Mouse (Mus musculus): ENCODE results near the gene Lif. TPM values are rescaled to one million over a fixed set of nuclear protein-coding genes. Genes with fewer than 3 reads are reported as not detected.

The Lif gene
- 0.18 and 0.31 TPM in 2 replicates for total RNA-seq (2015)
- total RNA-seq (2017) = 1.1 and 6.7 TPM in 2 replicates

DNA sequence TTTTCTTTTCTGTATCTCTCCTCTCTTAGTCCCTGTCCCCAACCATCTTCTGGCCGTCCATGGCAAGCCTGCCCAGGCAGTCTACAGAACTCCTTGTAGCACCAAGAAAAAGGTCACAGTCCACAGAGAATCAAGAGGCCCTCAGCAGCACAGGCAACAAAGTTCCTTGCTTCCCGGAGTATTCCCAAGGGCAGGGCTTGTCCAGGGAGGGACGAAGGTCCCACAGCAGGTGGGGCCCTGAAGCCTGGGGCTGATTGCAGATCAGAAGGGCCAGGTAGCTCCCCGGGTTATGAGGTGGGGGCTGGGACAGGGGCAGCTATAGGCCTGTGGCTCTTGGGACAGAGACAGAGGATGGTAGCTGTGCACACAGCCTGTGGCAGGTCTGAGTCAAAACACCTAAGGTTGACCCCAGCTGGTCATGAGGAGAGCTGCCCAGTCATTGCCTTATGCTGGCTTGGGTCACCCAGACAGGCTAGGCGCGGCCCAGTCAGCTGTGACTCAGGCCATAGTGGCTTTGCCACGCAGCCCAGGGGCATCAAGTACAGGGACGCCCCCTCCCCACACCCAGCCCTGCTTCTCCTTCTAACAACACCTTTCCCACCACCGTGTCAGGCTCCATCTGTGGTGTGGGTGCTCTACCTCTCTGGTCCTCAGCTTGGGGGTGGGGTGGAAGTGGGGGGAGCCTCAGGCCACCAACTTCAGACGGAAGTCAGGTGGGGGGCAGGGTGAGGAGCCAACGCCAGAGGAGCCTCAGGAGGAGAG is at the start of gene Lif:
Gene Lif, plus strand, starts transcription at position 712 of the 762 bp plus-strand sequence.
- ATAC-seq (ENCODE audit: poor library complexity, severe bottlenecking) = no peak

DNA sequence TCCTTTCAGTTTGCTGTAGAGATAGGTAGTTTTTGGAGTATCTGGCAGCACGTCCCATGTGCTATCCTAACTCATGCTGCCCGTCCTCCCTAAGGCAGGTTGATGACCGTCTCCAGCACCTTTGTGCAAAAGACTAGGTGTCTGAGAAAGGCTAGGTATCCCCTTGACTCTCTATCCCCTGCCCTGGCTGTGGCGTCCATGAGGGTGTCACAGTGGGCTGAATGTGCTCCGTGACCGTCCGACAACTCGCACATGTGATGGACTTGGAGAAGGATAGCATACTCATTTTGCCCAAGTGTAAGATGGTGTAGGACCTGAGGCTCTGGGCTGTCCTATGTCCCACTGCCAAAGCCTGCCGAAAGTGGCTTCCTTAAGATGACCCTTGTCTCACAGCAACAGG is 49.7 kb upstream of the Lif start:
- no peak for ATAC-seq (ENCODE audit: poor library complexity, severe bottlenecking)

DNA sequence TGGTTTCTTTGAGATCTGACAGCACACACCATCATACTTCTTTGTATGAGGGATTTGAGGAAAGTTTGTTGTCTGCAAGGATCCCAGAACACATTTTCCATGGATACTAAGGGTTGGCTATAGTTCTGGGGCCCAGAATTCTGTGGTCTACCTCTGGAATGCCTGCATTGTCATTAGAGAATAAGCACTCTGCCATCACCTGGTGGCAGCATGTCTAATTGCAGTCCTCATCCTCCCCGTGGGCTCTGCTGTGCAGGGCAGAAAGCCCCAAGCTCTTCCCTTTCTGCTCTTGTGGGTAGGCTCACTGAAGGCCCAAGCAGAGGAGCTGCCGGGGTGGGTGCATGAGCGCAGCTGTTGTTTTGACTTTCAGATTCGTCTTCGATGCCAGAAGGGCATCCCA is 47.8 kb upstream of the Lif start:
- no peak for ATAC-seq (ENCODE audit: poor library complexity, severe bottlenecking)

DNA sequence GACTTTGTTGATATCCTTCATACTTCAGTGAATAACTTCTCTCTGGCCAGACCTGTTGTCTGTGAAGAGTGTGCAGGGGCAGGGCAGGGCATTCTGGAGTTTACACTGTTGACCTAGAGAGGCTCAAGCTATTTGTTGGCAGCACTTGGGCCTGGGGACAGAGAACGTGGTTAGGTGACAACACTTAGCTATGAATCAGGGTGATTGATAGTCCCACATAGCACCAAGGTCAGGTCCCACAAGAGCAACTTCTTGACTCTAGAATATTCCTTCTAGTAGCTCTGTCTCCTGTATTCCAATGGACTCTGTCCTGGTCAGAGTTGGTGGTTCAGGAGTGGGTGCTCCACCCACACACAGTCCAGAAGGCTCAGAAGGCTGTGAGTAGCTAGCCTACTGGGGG is 46.6 kb upstream of the Lif start:
- no peak for ATAC-seq (ENCODE audit: poor library complexity, severe bottlenecking)

DNA sequence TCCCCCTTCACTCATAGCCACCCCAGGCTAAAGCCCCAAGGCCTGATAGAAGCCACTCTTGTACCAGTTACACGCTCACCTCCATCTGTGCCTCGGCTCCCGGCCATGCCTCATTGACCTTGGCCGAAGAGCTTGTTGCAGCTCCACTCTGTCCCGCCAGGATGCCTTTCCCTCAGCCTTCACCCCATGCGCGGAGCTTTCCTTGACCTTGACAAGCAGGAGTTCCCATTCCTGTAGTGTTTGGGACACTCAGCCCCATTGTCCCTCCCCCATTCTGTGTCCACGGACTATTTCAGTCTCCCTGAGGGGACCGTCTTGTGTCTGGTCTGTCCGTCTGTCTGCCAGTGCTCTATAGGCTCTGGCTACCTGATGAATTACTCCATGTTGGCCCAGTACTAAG is 44.2 kb upstream of the Lif start:
- no peak for ATAC-seq (ENCODE audit: poor library complexity, severe bottlenecking)

DNA sequence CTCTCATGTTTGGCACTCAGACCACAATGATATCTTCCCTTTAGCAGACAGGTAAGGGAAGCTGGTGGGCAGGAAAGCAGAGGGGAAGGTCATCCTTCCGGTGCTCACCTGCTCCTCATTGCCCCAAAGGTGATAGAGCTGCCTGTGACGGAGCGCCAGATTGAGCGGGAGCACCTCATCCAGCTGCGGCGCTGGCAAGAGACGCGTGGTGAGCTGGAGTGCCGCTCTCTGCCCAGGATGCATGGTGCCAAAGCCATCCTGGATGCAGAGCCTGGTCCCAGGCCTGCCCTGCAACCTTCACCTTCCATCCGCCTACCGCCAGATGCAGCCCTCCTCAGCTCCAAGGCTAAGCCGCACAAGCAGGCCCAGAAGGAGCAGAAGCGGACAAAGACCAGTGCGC is 42.8 kb upstream of the Lif start:
- ATAC-seq (ENCODE audit: poor library complexity, severe bottlenecking) = no peak

DNA sequence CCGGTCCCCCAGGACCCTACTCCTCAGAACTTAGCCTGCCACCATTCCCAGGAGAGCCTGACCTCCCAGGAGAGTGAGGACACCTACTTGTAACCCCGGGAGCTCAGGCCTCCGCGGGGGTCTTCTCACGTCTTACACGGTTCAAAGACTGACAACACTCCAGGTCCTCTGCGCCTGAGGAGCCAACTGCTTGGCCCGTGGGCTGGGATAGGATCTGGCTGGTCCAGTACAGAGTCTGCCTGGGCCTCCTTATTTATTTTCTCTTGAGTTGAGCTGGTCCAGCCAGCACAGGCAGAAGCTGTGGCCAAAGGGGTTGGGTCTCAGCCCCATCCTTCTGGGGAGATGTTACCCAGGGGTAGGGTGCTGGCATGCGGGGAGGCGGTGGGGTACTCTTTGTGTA is 42.3 kb upstream of the Lif start:
- no peak for ATAC-seq (ENCODE audit: poor library complexity, severe bottlenecking)

DNA sequence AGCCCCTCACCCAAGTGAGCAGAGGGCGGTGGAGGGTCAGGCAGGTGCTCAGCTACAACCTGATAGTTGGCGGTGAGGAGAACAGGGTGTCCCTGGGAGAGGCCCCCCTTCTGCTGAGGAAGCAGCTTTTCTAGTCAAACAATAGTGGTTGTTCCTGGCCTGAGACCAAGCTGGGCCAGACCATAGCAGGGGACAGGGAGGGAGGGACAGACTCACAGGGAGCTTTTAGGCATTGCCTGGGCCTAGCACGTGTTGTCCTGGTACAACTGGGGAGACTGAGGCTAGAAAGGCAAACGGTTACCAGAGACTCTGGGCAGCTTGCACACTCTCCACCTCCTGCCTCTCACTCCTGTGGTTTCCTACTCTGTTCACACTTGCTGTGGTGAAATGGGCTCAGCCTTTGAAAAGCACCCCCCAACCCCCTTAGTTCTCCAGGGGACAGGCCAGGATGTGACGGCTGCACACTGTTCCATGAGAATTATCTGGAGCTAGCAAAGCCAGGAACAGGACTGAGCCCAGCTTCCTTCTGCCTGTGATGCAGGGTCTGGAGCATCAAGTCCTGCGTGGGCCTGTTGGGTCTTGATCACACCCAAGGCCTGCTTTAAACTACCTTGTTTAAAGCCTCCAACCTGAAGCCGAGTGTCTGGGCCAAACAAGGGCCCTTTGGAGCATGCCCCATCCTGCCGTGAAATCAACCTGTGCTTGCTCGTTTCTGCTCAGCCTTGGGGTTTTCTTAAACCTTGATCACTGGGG is 40.9 kb upstream of the Lif start:
- no peak for ATAC-seq (ENCODE audit: poor library complexity, severe bottlenecking)

DNA sequence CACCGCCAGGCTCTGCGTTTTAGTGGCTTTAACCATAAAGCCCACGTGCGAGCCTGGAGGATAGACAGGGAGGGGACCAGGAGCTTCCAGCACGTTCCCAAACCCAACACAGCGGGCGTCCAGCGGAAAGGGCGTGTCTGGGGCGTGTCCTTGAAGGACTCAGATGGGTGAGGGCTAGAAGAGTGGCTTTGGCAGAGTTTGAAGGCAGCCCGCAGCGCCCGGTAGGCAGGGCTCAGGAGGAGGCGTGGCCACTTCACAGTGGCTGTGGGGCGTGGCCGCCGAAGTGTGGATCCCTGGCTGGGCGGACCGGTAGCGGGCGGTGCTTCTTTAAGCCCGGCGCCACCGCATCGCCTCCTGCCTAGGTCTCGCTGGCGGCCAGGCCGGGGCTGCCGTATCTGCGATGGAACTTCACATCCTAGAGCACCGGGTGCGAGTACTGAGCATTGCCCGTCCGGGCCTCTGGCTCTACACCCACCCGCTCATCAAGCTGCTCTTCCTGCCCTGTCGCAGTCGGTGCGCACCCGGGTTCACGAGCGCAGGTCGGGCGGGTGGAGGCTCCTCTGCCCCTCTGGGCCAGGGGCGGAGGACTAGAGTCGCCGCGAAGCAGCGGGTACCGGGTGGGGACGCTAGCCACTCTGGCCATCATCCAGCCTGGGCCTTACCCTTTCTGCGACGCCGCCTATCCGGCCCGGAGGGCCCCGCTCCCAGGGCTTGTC is 39.3 kb upstream of the Lif start, which contains the start of gene Castor1:
Gene Castor1, plus strand, starts transcription at position 312 of the 716 bp plus-strand sequence.
- ATAC-seq (ENCODE audit: poor library complexity, severe bottlenecking) = peak; percentile 89

DNA sequence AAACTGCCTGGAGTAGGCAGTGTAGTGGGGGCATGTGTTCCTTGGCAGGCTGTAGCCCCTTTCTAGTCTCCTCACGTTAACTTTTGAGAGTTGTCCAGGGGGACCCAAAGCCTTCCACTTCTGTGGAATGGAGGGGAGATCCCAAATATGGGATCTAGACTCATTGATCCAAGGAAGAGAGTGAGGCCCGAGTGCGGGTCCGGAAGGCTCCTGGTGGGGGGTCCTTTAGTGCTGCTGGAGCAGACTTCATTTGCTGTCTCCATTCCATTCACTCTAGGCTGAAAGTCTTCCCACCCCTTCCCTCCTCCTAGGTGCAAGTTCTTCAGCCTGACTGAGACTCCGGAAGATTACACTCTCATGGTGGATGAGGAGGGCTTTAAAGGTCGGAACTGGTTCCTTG is 38.7 kb upstream of the Lif start:
- ATAC-seq (ENCODE audit: poor library complexity, severe bottlenecking) = no peak

DNA sequence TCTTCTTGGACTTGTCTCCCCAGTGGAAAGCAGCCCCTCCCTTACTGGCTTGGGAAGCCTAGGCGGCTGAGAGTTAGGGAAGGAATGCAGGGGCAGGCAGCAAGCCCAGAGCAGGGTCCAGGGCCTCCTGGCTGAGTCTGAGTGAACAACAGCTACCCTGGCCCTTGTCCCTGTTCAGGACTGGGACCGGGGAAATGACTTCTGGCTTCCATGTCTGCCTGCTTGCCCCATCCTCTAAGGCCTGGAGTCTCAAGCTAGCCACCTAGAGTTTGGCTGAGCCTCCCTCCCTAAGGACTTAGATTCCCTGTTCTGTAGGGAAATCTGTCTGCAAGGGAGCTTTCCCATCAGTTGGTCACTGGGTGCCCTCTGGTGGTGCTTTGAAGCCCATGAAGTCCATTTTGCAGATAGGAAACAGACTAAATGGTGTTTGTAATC is 38.0 kb upstream of the Lif start:
- no peak for ATAC-seq (ENCODE audit: poor library complexity, severe bottlenecking)

DNA sequence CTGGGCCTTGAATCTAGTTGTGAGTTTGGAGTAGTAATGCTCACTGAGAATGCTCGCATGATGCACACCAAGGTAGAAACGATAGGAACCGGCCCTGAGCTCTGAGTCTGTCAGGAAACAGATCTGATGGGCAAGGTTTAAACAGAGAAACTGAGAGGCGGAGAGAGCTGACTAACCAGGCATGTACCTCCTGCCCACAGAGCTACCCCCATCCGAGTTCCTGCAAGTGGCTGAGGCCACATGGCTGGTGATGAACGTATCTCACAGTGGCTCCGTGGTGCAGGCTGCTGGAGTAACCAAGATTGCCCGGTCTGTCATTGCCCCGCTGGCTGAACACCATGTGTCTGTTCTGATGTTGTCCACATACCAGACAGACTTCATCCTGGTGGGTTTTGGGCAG is 37.4 kb upstream of the Lif start:
- ATAC-seq (ENCODE audit: poor library complexity, severe bottlenecking) = no peak

DNA sequence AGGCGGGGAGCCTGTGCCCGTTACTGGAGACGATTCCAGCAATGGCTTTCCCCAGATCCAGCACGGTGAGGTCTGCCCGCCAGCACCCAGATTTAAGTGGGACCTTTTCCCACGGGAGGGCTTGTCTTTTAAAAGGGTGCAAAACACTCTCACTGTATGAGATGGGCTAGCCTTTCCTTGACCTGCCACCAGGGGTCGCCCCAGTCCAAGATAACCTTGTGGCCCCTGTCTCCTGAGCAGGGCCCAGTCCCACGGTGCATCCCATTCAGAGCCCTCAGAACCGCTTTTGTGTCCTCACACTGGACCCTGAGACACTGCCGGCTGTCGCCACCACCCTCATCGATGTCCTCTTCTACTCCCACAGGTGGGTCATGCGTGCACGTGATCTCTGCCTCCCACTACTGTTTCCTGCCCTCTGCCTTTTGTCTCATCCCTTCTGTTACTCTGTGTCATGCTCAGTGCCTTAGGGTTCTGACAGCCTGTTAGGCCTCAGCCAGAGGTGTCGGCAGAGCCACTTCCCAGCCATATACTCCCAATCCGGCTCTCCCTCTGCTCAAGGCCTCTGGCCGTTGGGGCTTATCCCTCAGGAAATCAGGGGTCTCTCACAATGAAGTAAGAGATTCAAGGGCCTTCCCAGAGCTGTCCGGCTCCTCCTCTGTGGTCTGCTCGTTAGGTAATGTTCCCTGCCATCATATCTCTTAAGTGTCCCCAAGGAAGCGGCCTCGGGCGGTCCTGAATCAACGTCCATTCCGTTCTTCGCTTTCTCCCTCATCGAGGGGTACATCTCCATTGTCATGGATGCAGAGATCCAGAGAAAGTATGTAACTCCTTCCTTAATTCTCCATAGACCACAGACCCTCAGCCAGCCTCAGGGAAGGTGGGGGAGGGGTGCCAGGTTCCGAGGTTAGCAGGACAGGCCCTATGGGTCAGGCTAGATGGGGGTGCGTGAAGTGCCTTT is 36.6 kb upstream of the Lif start:
- ATAC-seq (ENCODE audit: poor library complexity, severe bottlenecking) = peak; percentile 73

DNA sequence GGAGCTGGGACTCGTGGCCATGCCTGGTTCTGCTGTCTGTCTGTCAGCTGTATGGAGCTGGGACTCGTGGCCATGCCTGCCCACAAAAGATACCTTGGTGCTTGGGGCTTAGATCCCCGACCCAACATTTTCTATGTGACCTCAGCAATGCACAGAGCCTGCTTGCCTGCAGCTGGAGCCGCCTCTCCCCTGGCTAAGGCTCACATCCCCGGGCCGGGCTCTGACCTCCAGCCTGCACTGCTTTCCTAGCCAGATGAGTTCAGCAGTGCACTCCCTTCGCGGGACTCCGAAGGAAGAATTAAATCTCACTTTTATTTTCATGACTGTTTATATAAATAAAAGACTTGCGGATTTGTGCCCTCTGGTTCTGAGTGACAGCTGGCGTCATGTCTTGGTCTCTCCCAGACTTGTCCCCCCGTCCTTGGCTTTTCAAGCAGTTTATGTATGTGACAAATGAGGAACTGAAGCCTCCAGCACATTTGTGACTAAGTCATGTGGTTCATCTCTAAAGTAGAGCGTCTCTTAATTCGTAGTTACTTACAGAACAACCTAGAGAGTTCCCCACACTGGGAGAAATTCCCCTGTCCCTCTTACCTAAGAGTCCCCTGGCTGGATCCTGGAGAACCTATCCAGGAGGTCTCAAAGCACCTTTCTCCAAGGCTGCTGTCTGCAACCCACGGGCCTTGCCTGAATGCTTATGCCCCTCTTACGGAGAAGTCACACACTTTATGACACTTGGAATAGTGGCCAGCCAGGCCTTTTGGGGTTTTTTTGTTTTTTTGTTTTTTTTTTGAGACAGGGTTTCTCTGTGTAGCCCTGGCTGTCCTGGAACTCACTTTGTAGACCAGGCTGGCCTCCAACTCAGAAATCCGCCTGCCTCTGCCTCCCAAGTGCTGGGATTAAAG is 35.1 kb upstream of the Lif start:
- ATAC-seq (ENCODE audit: poor library complexity, severe bottlenecking) = 0 out of 2 replicates have a peak, but pooled peaks have one; percentile 19

DNA sequence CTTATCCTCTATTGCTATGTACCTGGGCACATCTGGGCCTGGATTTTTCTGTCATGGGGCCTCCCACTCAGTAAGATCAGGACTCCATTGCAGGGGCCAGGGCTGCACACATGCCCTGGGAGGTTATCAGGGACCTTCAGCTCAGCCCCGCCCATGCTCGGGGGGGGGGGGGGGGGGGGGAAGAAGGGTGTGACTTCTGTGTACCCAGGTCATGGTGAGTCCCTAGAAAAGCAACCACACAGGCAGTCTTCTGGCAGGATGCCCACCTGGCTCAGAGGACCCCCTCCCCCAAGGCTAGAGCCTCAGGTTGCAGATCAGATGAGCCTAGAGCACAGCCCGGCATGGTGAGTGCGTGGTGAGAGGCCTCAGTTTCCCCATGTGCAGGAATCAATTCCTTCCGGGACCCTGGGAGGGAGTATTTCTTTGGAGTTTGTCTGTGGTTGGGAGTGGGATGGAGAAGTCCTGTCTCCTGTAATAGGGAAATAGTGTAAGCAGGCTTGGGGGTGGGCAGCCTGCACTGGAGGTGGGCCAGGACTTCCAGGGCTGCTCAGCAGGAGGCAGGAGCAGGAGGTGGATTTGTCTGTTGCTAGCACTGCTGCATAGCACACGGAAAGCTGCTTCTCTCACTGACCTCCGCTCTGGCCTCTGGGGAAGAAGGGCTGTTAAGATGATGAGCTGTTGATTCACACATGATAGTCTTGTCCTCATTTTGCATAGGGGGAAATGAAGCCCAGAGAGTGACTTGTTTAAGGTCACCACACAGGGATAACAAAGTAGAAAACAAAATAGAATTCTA is 33.8 kb upstream of the Lif start:
- ATAC-seq (ENCODE audit: poor library complexity, severe bottlenecking) = no peak

DNA sequence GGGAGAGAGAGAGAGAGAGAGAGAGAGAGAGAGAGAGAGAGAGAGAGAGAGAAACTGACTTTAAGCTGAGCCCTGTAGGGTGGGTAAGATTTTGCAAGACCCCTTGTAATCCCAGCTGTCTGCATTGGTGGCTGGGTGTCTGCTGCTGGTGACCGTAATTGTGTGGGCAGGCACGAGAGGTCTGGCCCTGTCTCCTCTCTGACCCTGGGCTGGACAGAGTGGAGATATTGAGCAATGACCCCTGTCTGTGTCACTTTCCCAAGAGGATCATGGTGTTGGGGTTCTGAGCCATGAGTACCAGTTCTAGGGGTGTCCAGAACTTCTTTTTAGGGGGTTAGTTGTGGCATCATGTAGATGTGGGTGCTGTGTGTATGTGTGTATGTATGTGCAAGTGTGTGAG is 33.1 kb upstream of the Lif start:
- no peak for ATAC-seq (ENCODE audit: poor library complexity, severe bottlenecking)

DNA sequence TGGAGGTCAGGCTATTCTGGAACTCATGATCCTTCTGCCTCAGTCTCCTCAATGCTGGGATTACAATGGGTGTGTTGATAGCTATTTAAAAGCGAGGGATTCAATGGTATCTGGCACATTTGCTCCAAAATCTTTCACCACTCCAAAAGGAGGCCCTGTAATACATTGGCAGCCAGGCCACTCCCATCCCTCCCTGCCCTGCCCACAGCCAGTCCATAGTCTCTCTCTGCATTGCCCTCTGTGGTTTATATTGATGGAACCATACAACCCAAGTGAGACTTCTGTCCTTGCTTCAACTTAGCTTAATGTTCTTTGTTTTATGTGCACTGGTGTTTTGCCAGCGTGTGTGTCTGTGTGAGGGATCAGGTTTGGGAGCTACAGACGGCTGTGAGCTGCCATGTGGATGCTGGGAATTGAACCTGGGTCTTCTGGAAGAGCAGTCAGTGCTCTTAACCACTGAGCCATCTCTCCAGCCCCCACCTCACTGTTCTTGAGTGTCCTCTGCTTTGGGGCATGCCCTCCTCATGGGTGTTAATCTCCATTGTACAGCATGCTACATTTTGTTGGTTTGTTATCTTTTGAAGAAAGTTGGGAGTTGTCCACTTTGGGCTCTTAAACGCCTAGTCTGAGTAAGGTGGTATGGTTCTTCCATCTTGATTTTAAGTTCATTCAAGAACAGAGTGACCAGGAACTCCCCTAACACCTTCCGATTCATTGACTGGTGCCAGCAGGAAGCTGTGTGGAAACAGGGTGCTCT is 30.6 kb upstream of the Lif start:
- no peak for ATAC-seq (ENCODE audit: poor library complexity, severe bottlenecking)

DNA sequence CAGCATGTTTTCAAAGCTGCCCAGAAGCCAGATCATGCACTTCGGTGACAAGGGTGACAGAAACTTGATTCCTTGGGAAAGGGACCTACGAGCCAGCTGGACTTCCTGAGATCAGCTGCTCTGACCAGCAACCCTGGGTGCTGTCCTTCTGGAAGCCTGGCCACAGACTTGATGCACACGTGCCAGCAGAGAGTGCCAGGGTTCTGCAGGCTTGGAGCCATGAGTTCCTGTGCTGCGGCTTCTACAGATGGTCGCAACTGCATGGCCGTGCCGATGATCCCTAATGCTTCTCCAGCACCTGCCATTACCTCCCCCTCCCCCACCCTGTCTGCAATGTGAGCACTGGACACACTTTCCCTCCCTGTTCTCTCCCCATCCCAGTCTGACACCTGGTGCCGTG is 28.9 kb upstream of the Lif start:
- no peak for ATAC-seq (ENCODE audit: poor library complexity, severe bottlenecking)
